Mouse (Mus musculus): Measurements from ENCODE around the gene Babam2. TPM values are rescaled to one million over a fixed set of nuclear protein-coding genes. Genes with fewer than 3 reads are reported as not detected.

Babam2 gene
- polyA plus RNA-seq, 1 experiment from 2014 or later: 30.2 TPM

DNA sequence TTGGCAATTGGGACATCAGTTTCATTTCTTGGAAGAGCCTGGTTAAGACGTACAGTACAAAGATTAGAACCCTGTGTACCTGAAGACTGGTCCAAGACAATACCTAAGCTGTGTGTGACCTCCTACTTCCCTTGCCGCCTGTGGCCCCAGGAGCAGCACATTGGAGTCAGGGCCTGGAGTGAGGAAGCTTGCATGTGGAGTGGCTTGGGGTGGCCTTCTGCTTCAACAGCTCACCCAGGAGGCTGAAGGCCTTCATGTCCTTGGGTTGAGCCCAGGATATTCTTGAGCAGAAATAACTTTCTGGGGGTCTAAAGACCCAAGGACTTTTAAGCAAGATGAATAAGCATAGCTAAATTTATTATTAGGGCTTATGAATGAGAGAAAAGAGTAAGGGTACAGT, 369.4 kb downstream of the Babam2 start:
- Histone ChIP-seq H3K4me2 (ENCODE audit: low read depth, severe bottlenecking) (no peak overlapping the region), H3K4me1 (ENCODE audit: control insufficient read depth, insufficient read depth, low read length) (peaks cover 7% of the 10 kb centered on the region; the same call in 1 of the 2 replicates), H3K27ac (replicated peaks; ENCODE audit: low read depth, low read length) (no peak overlapping the region), H3K9ac (ENCODE audit: low read length) (no peak overlapping the region), H3K36me3 (ENCODE audit: control insufficient read depth, insufficient read depth, low read length) (no peaks in the 10 kb centered on the region), H3K4me3 (ENCODE audit: low read depth, low read length) (no peak overlapping the region), H3K27me3 (ENCODE audit: control insufficient read depth, insufficient read depth, low read length) (no peaks in the 10 kb centered on the region), H3K9me3 (ENCODE audit: control insufficient read depth, low read length) (no peaks in the 10 kb centered on the region)
- DNase-seq (ENCODE audit: low spot score) (no peak), ATAC-seq (ENCODE audit: insufficient number of reproducible peaks, low FRiP score, low TSS enrichment, low read depth) (no peak)
- 91% methylated on average over 2 of the region's 2 CpGs for WGBS

DNA sequence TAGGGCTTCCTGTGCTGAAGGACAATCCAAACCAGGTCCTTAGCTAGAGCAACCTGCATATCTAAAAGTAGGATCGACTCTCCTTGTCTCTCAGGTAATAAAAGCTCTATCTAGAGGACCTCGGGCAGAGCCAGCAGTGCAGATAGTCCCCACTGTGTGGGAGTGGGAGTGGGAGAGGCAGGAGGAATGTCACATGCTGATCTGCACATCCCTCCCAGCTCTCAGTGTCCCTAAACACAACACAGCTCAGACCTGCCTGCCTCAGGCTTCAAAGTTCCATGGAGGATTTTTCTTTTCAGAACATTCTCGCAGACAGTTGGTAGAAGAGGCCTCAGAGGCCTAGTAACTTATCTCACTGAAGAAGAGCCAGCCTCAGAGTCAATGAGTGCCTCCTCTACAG, 371.1 kb downstream of the Babam2 start:
- Histone ChIP-seq H3K27ac (replicated peaks; ENCODE audit: low read depth, low read length) (no peak overlapping the region), H3K27me3 (ENCODE audit: control insufficient read depth, insufficient read depth, low read length) (no peaks in the 10 kb centered on the region), H3K36me3 (ENCODE audit: control insufficient read depth, insufficient read depth, low read length) (no peaks in the 10 kb centered on the region), H3K9ac (ENCODE audit: low read length) (no peak overlapping the region), H3K4me1 (ENCODE audit: control insufficient read depth, insufficient read depth, low read length) (peaks cover 8% of the 10 kb centered on the region; the same call in 1 of the 2 replicates), H3K4me2 (ENCODE audit: low read depth, severe bottlenecking) (no peak overlapping the region), H3K4me3 (ENCODE audit: low read depth, low read length) (no peak overlapping the region), H3K9me3 (ENCODE audit: control insufficient read depth, low read length) (no peaks in the 10 kb centered on the region)
- no peak for DNase-seq (ENCODE audit: low spot score)
- ATAC-seq (ENCODE audit: insufficient number of reproducible peaks, low FRiP score, low TSS enrichment, low read depth): no peak
- 77% methylated on average over 3 of the region's 3 CpGs for WGBS

DNA sequence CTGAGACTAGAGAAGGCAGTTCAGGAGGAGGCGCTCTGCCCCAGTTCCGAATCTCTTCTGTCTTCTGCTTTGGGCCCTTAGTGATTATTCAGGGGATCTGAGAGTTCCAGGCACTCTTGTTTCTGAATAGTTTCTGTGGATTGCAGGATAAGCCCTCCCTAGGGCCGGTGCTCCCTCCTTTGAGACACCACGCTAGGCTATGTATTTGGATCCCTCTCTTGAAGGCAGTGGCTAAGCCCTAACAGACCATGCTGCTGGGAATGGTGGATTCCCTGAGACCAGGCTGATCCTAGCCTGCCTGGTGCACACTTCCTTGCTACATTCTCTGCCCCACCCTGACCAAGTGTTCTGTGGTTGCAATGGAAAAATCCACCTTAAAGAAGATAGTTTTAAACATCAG, 371.6 kb downstream of the Babam2 start:
- Histone ChIP-seq H3K4me1 (ENCODE audit: control insufficient read depth, insufficient read depth, low read length) (peaks cover 8% of the 10 kb centered on the region; the same call in 1 of the 2 replicates), H3K9ac (ENCODE audit: low read length) (no peak overlapping the region), H3K9me3 (ENCODE audit: control insufficient read depth, low read length) (no peaks in the 10 kb centered on the region), H3K4me2 (ENCODE audit: low read depth, severe bottlenecking) (no peak overlapping the region), H3K36me3 (ENCODE audit: control insufficient read depth, insufficient read depth, low read length) (no peaks in the 10 kb centered on the region), H3K27ac (replicated peaks; ENCODE audit: low read depth, low read length) (no peak overlapping the region), H3K27me3 (ENCODE audit: control insufficient read depth, insufficient read depth, low read length) (no peaks in the 10 kb centered on the region), H3K4me3 (ENCODE audit: low read depth, low read length) (no peak overlapping the region)
- WGBS: 78% methylated on average over 4 of the region's 4 CpGs
- ATAC-seq (ENCODE audit: insufficient number of reproducible peaks, low FRiP score, low TSS enrichment, low read depth) (no peak), DNase-seq (ENCODE audit: low spot score) (no peak)

DNA sequence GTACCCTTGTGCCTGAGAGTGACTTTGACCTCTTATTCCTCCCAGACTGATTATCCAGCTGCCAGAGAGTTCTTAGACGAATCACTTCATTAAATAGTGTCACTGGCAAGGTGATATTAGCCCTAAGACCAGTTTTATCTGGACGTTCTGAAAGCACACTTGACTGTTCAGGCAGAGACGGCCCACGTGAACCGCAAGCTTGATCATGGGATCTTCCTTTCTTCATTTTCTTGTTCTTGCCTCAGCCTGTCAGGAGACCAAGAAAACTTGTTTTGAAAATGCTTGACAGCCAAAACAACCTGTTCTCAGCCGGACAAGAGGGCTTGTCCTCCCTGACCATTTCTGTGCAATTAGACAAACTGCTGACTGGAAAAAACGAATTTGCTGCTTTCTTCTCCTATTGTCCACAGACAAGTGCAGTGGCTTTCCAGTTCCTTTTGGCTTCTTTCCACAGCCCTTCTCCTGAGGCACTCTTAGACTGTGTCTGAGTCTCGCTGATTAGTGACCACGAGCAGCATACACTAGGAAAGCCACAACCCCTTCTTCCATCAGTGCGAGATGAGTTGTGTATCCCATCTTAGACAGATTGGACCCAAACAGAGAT, 372.2 kb downstream of the Babam2 start:
- no peak for DNase-seq (ENCODE audit: low spot score)
- Histone ChIP-seq H3K4me1 (ENCODE audit: control insufficient read depth, insufficient read depth, low read length) (peaks cover 8% of the 10 kb centered on the region; the same call in 1 of the 2 replicates), H3K27ac (replicated peaks; ENCODE audit: low read depth, low read length) (no peak overlapping the region), H3K27me3 (ENCODE audit: control insufficient read depth, insufficient read depth, low read length) (no peaks in the 10 kb centered on the region), H3K9ac (ENCODE audit: low read length) (no peak overlapping the region), H3K36me3 (ENCODE audit: control insufficient read depth, insufficient read depth, low read length) (no peaks in the 10 kb centered on the region), H3K4me3 (ENCODE audit: low read depth, low read length) (no peak overlapping the region), H3K4me2 (ENCODE audit: low read depth, severe bottlenecking) (no peak overlapping the region), H3K9me3 (ENCODE audit: control insufficient read depth, low read length) (no peaks in the 10 kb centered on the region)
- ATAC-seq (ENCODE audit: insufficient number of reproducible peaks, low FRiP score, low TSS enrichment, low read depth): no peak
- WGBS: 88% methylated on average over 10 of the region's 10 CpGs

DNA sequence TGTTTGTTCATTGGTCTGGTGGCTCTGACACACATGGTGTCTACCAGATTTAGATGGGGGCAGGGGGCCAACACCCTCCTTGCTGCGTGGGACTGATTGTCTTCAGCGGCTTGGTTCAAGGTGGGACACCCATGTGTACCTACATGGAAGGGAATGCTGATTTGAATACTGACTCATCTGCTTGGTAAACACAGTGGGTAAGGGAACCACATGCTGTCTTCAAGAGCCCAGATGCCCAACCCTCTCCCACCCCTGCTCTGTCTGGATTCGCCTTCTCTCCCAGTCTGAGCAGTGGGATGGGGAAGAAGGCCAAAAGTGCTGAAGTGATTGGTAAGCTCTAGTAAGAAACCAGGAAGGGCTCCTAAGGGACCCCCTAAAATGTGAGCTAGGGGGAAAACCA, 373.3 kb downstream of the Babam2 start:
- 87% methylated on average over 3 of the region's 3 CpGs for WGBS
- Histone ChIP-seq H3K27me3 (ENCODE audit: control insufficient read depth, insufficient read depth, low read length) (no peaks in the 10 kb centered on the region), H3K9me3 (ENCODE audit: control insufficient read depth, low read length) (no peaks in the 10 kb centered on the region), H3K27ac (replicated peaks; ENCODE audit: low read depth, low read length) (no peak overlapping the region), H3K4me3 (ENCODE audit: low read depth, low read length) (no peak overlapping the region), H3K9ac (ENCODE audit: low read length) (no peak overlapping the region), H3K36me3 (ENCODE audit: control insufficient read depth, insufficient read depth, low read length) (no peaks in the 10 kb centered on the region), H3K4me1 (ENCODE audit: control insufficient read depth, insufficient read depth, low read length) (peaks cover 8% of the 10 kb centered on the region; the same call in 1 of the 2 replicates), H3K4me2 (ENCODE audit: low read depth, severe bottlenecking) (no peak overlapping the region)
- ATAC-seq (ENCODE audit: insufficient number of reproducible peaks, low FRiP score, low TSS enrichment, low read depth) (no peak), DNase-seq (ENCODE audit: low spot score) (no peak)

DNA sequence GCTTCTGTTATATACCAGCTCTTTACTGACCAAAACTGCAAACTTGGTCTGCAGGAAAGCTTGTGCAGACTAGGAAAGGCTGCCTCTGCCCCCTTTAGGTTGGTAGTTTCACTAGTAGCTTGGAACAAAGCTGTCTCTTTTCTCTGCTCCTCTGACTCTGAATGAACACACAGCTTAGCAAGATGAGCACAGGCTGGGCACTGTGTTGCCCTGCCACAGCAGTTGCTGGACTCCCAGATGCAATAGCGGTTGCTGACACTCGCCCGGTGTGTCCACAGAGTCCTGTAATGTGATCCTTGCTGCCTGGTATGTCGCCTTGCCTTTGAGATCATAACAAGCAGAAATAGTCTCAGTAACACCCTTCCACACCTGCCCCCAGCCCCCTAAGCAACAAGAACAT, 373.8 kb downstream of the Babam2 start:
- WGBS: 50% methylated on average over 4 of the region's 4 CpGs
- Histone ChIP-seq H3K4me1 (ENCODE audit: control insufficient read depth, insufficient read depth, low read length) (peaks cover 8% of the 10 kb centered on the region; the same call in 1 of the 2 replicates), H3K36me3 (ENCODE audit: control insufficient read depth, insufficient read depth, low read length) (no peaks in the 10 kb centered on the region), H3K9me3 (ENCODE audit: control insufficient read depth, low read length) (no peaks in the 10 kb centered on the region), H3K4me2 (ENCODE audit: low read depth, severe bottlenecking) (no peak overlapping the region), H3K4me3 (ENCODE audit: low read depth, low read length) (no peak overlapping the region), H3K27ac (replicated peaks; ENCODE audit: low read depth, low read length) (no peak overlapping the region), H3K9ac (ENCODE audit: low read length) (no peak overlapping the region), H3K27me3 (ENCODE audit: control insufficient read depth, insufficient read depth, low read length) (no peaks in the 10 kb centered on the region)
- ATAC-seq (ENCODE audit: insufficient number of reproducible peaks, low FRiP score, low TSS enrichment, low read depth) (no peak), DNase-seq (ENCODE audit: low spot score) (no peak)

DNA sequence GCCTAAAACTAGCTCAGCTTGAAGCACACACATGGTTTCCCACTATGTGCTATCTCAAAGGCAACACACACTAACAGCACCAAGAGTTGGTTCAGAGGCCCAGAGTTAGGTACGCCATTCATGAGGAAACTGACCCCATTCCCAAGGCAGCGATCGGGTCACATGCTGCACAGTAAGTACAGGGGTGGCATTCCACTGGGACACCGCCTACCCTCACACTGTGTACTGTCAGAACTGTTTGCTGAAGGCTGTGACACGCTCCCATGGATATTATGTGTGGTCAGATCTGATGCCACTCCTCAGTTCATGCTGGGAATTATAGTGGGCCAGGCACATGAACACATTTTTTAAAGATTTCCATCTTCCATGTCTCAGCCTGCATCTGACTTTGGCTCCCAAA, 374.3 kb downstream of the Babam2 start:
- ATAC-seq (ENCODE audit: insufficient number of reproducible peaks, low FRiP score, low TSS enrichment, low read depth): no peak
- 91% methylated on average over 5 of the region's 5 CpGs for WGBS
- no peak overlapping the region for H3K4me3 ChIP-seq (ENCODE audit: low read depth, low read length)
- no peak overlapping the region for H3K4me2 ChIP-seq (ENCODE audit: low read depth, severe bottlenecking)
- H3K4me1 ChIP-seq (ENCODE audit: control insufficient read depth, insufficient read depth, low read length): peaks cover 8% of the 10 kb centered on the region; the same call in 1 of the 2 replicates
- DNase-seq (ENCODE audit: low spot score): no peak
- H3K27ac ChIP-seq (replicated peaks; ENCODE audit: low read depth, low read length): no peak overlapping the region
- H3K9me3 ChIP-seq (ENCODE audit: control insufficient read depth, low read length): no peaks in the 10 kb centered on the region
- no peak overlapping the region for H3K9ac ChIP-seq (ENCODE audit: low read length)
- H3K36me3 ChIP-seq (ENCODE audit: control insufficient read depth, insufficient read depth, low read length): no peaks in the 10 kb centered on the region
- no peaks in the 10 kb centered on the region for H3K27me3 ChIP-seq (ENCODE audit: control insufficient read depth, insufficient read depth, low read length)

DNA sequence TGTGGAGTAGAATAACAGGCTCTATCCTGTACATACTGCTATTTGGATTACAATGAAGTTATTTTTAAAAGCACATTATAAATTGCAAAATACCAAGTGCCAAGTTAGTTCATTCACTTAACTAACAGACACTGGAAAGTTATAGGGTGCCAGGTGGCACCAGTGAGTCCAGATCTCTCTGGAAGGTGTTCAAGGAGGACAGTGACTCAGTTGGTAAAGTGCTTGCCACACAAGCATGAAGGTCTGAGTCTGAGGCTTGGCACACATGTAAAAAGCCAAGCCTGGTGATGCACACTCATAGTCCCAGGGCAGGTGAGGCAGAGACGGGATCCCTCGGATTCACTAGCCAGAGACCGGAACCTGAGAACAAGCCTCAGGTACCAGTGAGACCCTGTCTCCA, 375.4 kb downstream of the Babam2 start:
- Histone ChIP-seq H3K9ac (ENCODE audit: low read length) (no peak overlapping the region), H3K4me1 (ENCODE audit: control insufficient read depth, insufficient read depth, low read length) (peaks cover 8% of the 10 kb centered on the region; the same call in 1 of the 2 replicates), H3K4me2 (ENCODE audit: low read depth, severe bottlenecking) (no peak overlapping the region), H3K27me3 (ENCODE audit: control insufficient read depth, insufficient read depth, low read length) (no peaks in the 10 kb centered on the region), H3K27ac (replicated peaks; ENCODE audit: low read depth, low read length) (no peak overlapping the region), H3K9me3 (ENCODE audit: control insufficient read depth, low read length) (no peaks in the 10 kb centered on the region), H3K4me3 (ENCODE audit: low read depth, low read length) (no peak overlapping the region), H3K36me3 (ENCODE audit: control insufficient read depth, insufficient read depth, low read length) (no peaks in the 10 kb centered on the region)
- ATAC-seq (ENCODE audit: insufficient number of reproducible peaks, low FRiP score, low TSS enrichment, low read depth): no peak
- DNase-seq (ENCODE audit: low spot score): no peak
- WGBS: 95% methylated on average over 3 of the region's 3 CpGs

DNA sequence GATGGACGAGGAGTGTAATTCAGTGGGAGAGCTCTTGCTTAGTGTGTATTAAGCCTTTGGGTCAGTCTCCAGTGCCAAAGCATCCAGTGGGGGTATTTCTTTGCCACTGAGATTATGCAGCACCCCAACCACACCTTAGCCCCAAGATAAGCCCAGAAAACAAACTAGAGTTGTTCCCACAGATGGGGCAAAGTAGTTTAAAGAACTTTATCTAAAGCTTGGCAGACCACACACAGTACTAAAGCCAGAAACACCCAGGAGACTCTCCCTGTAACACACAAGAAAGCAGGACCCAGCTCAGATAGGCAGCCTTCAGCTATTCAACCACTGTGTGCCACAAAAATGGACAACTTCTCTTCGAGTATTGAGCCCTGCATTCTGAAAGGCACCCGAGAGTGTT, 376.6 kb downstream of the Babam2 start:
- H3K4me1 ChIP-seq (ENCODE audit: control insufficient read depth, insufficient read depth, low read length): peaks cover 8% of the 10 kb centered on the region; the same call in 1 of the 2 replicates
- H3K9me3 ChIP-seq (ENCODE audit: control insufficient read depth, low read length): no peaks in the 10 kb centered on the region
- no peaks in the 10 kb centered on the region for H3K36me3 ChIP-seq (ENCODE audit: control insufficient read depth, insufficient read depth, low read length)
- no peak for DNase-seq (ENCODE audit: low spot score)
- WGBS: 90% methylated on average over 3 of the region's 3 CpGs
- ATAC-seq (ENCODE audit: insufficient number of reproducible peaks, low FRiP score, low TSS enrichment, low read depth): no peak
- no peak overlapping the region for H3K4me2 ChIP-seq (ENCODE audit: low read depth, severe bottlenecking)
- H3K9ac ChIP-seq (ENCODE audit: low read length): no peak overlapping the region
- no peak overlapping the region for H3K27ac ChIP-seq (replicated peaks; ENCODE audit: low read depth, low read length)
- no peak overlapping the region for H3K4me3 ChIP-seq (ENCODE audit: low read depth, low read length)
- H3K27me3 ChIP-seq (ENCODE audit: control insufficient read depth, insufficient read depth, low read length): no peaks in the 10 kb centered on the region
